Mouse (Mus musculus): ENCODE data around the gene Tle2. TPM values are rescaled to one million over a fixed set of nuclear protein-coding genes. Genes with fewer than 3 reads are reported as not detected.

The Tle2 gene
- polyA plus RNA-seq, 1 experiment from 2014 or later, result 2.2 TPM

DNA sequence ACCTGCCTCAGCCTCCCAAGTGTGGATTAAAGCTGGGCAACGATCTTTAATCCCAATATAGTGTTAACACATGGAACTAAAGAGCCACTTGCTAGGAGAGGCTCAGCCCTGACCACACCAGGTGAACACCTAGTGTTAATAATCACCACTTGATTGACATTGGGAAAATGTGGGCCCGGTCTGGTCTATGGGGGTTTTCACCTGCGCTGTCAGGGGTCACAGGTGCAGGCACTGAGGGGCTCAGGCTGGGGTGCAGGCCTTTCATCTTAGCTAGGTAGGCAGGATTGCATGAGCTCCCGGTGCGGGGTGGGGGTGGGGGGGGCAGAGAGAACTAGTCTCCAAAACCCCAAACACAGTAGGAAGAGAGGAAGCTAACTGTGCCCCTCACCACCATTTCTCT lies 25.3 kb downstream of the Tle2 start:
- Histone ChIP-seq H3K4me2 (ENCODE audit: low read depth, low read length) (no peak overlapping the region), H3K27me3 (ENCODE audit: insufficient read depth, low read length) (no peaks in the 10 kb centered on the region), H3K4me1 (ENCODE audit: insufficient read depth) (peaks cover 45% of the 10 kb centered on the region), H3K4me3 (ENCODE audit: low read depth, low read length) (no peak overlapping the region), H3K9me3 (ENCODE audit: low read length) (no peaks in the 10 kb centered on the region), H3K27ac (ENCODE audit: low read depth) (no peak overlapping the region), H3K36me3 (replicated peaks; ENCODE audit: insufficient read depth, low read length) (no peaks in the 10 kb centered on the region), H3K9ac (replicated peaks) (no peak overlapping the region)
- DNase-seq (no peak), ATAC-seq (no peak)
- 56% methylated on average over 5 of the region's 5 CpGs for WGBS (ENCODE audit: insufficient replicate concordance)
- TF ChIP-seq CTCF (IDR thresholded peaks at IDR 0.05; ENCODE audit: low read depth), result no peak
- no peak for TF ChIP-seq EP300 (IDR thresholded peaks at IDR 0.05; ENCODE audit: low read depth)

DNA sequence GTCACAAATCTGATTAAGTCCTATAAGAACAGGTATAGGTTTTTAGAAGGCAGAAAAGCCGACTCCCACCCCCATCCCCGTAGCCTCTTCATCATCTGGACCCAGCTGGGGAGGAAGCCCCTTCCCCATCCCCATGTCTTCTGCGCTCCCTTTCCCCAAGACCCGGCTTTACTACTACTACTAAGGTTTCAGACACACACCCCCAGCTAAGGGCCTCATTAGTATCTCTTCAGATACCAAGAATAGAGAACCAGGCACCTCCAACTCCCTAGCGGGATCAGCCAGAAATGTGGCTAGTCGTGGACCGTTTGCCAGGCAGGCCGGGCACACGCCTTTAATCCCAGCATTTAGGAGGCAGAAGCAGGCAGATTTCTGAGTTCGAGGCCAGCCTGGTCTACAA lies 25.7 kb downstream of the Tle2 start:
- WGBS (ENCODE audit: insufficient replicate concordance), result 43% methylated on average over 10 of the region's 10 CpGs
- H3K9me3 ChIP-seq (ENCODE audit: low read length), result no peaks in the 10 kb centered on the region
- TF ChIP-seq CTCF (IDR thresholded peaks at IDR 0.05; ENCODE audit: low read depth), result no peak
- TF ChIP-seq EP300 (IDR thresholded peaks at IDR 0.05; ENCODE audit: low read depth), result no peak
- H3K4me1 ChIP-seq (ENCODE audit: insufficient read depth), result peaks cover 45% of the 10 kb centered on the region
- no peak overlapping the region for H3K27ac ChIP-seq (ENCODE audit: low read depth)
- no peak for DNase-seq
- H3K36me3 ChIP-seq (replicated peaks; ENCODE audit: insufficient read depth, low read length), result no peaks in the 10 kb centered on the region
- no peaks in the 10 kb centered on the region for H3K27me3 ChIP-seq (ENCODE audit: insufficient read depth, low read length)
- no peak for ATAC-seq
- H3K4me2 ChIP-seq (ENCODE audit: low read depth, low read length), result peak overlapping the region; percentile 67; the same call in 1 of the 2 replicates
- no peak overlapping the region for H3K4me3 ChIP-seq (ENCODE audit: low read depth, low read length)
- H3K9ac ChIP-seq (replicated peaks), result no peak overlapping the region

DNA sequence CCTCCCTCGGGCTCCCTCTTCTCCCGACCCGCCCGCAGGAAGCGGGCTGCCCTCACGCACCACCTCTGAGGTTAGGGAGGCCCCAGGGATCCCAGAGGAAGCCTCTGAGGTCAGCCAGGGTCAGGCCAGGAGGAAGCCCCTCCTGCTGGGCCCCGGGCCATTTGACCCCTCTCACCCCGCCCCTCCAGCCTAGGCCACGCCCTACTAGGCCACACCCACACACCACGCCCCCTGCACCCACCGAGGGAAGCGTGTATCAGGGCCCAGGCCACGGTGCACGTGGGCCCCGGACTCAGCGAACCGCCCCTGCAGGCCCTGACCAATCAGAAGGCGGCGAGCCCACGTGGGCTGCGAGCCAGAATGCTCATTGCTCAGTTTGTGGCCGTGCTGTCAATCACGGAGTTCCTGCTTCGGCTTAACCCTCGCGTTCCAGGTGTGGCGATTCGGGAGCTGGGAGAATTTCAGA lies 26.4 kb downstream of the Tle2 start, which contains the start of gene Tle6:
Gene Tle6, minus strand, starts transcription at position 336 of the 466 bp plus-strand sequence.
- H3K4me3 ChIP-seq (ENCODE audit: low read depth, low read length), result peak within 1 kb of the TSS; percentile 25; the same call in 1 of the 2 replicates
- no peaks in the 10 kb centered on the region for H3K27me3 ChIP-seq (ENCODE audit: insufficient read depth, low read length)
- peak within 1 kb of the TSS; percentile 67 for H3K4me2 ChIP-seq (ENCODE audit: low read depth, low read length)
- no peaks in the 10 kb centered on the region for H3K36me3 ChIP-seq (replicated peaks; ENCODE audit: insufficient read depth, low read length)
- H3K4me1 ChIP-seq (ENCODE audit: insufficient read depth), result peaks cover 46% of the 10 kb centered on the region
- H3K27ac ChIP-seq (ENCODE audit: low read depth), result 0 out of 2 replicates have a peak within 1 kb of the TSS, but pooled peaks have one; percentile 45
- WGBS (ENCODE audit: insufficient replicate concordance), result 2% methylated on average over 27 of the region's 28 CpGs
- H3K9me3 ChIP-seq (ENCODE audit: low read length), result no peaks in the 10 kb centered on the region
- DNase-seq (peak; percentile 96), ATAC-seq (peak; percentile 82)
- TF ChIP-seq EP300 (IDR thresholded peaks at IDR 0.05; ENCODE audit: low read depth) (no peak), CTCF (IDR thresholded peaks at IDR 0.05; ENCODE audit: low read depth) (no peak)
- H3K9ac ChIP-seq (replicated peaks), result peak within 1 kb of the TSS; percentile 42; the same call in 1 of the 2 replicates

DNA sequence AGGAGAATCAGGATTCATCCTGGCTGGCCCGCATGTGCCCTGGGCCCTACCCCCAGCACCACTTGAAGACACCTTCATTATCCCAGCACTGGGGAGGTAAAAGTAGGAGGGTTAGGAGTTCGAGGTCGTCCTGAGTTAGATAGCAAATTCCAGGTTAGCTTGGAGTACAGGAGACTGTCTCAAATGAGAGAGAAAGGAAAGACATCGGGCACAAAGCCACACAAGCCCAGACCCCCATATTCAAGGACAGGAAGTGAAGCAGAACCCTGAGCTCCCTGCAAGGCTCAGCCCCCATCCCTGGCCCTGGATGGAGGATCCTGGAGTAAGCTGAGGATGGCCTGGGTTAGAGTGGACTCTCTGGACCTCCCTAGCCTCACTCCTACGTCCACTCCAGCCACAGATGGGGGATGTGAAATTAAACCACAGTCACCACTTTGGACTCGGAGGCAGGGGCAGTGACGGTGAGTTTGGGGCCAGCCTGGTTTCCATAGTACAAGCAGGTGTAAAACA lies 27.1 kb downstream of the Tle2 start:
- ATAC-seq (no peak), DNase-seq (no peak)
- 36% methylated on average over 7 of the region's 7 CpGs for WGBS (ENCODE audit: insufficient replicate concordance)
- Histone ChIP-seq H3K4me1 (ENCODE audit: insufficient read depth) (peaks cover 46% of the 10 kb centered on the region), H3K27me3 (ENCODE audit: insufficient read depth, low read length) (no peaks in the 10 kb centered on the region), H3K36me3 (replicated peaks; ENCODE audit: insufficient read depth, low read length) (no peaks in the 10 kb centered on the region), H3K27ac (ENCODE audit: low read depth) (no peak overlapping the region), H3K9me3 (ENCODE audit: low read length) (no peaks in the 10 kb centered on the region), H3K4me3 (ENCODE audit: low read depth, low read length) (peak overlapping the region; percentile 25; the same call in 1 of the 2 replicates), H3K9ac (replicated peaks) (peak overlapping the region; percentile 42; the same call in 1 of the 2 replicates), H3K4me2 (ENCODE audit: low read depth, low read length) (peak overlapping the region; percentile 67)
- no peak for TF ChIP-seq CTCF (IDR thresholded peaks at IDR 0.05; ENCODE audit: low read depth)
- no peak for TF ChIP-seq EP300 (IDR thresholded peaks at IDR 0.05; ENCODE audit: low read depth)

DNA sequence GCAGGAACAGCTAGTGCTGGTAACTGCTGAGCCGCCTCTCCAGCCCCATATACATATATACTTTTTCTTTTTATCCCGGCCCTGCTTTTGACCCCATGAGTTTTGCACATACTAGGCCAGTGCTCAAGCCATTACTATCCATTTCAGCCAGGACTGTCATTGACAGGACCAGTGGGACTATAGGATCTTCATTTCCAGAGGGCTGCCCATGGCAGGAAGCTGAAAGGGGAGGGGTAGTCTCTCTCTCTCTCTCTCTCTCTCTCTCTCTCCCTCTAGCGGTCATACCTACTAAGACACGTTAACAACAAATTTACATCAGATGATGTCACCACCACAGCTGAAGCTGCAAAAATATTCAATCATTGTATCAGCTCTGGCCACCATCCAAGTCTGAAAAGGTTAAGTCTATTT lies 28.4 kb downstream of the Tle2 start:
- no peak overlapping the region for H3K4me3 ChIP-seq (ENCODE audit: low read depth, low read length)
- TF ChIP-seq EP300 (IDR thresholded peaks at IDR 0.05; ENCODE audit: low read depth) (no peak), CTCF (IDR thresholded peaks at IDR 0.05; ENCODE audit: low read depth) (peak; percentile 82)
- WGBS (ENCODE audit: insufficient replicate concordance), result 12% methylated on average over 4 of the region's 4 CpGs
- DNase-seq, result no peak
- no peaks in the 10 kb centered on the region for H3K36me3 ChIP-seq (replicated peaks; ENCODE audit: insufficient read depth, low read length)
- no peak overlapping the region for H3K9ac ChIP-seq (replicated peaks)
- H3K9me3 ChIP-seq (ENCODE audit: low read length), result no peaks in the 10 kb centered on the region
- no peak overlapping the region for H3K27ac ChIP-seq (ENCODE audit: low read depth)
- H3K27me3 ChIP-seq (ENCODE audit: insufficient read depth, low read length), result no peaks in the 10 kb centered on the region
- peaks cover 38% of the 10 kb centered on the region for H3K4me1 ChIP-seq (ENCODE audit: insufficient read depth)
- no peak overlapping the region for H3K4me2 ChIP-seq (ENCODE audit: low read depth, low read length)
- no peak for ATAC-seq

DNA sequence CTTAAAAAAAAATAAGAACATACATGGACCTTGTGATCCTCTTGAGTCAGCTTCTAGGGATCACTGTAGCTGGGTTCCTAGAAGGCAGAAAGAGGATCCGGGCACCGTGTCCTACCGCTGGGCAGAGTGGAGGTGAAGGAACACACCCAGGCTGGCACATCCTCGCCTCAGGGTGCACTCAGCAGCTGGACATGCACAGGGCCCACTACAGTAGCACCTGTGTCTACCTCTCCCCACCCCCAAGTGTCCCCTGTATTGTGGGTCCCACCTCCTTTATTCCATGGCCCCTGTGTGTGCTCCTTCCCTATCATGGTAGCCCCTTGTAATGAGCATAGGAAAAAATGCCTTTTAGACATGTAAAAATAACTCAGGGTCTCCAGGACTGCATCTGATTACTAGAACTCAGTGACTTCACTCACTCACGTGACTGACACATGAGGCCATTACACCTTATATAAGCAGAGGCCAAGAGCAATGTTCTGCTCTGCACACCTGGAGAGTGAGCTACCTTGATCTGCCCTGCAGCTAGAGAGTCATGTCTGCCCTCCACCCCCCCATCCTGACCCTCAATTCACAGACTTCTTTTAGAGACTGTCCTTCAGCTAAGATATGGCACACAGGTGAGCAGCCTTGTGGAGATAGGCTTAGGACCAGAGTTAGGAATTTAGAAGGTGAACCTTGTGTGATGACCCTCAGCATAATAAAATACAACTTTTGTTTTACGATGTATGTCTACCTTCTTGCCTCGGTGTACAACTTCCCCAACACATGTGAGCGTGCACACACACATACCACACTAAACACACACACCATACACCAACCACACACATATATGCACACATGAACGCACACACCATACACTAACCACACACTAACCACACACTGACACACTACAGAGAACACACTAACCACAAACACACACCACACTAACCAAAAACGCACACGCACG lies 29.9 kb downstream of the Tle2 start:
- Histone ChIP-seq H3K9ac (replicated peaks) (no peak overlapping the region), H3K27me3 (ENCODE audit: insufficient read depth, low read length) (no peaks in the 10 kb centered on the region), H3K36me3 (replicated peaks; ENCODE audit: insufficient read depth, low read length) (no peaks in the 10 kb centered on the region), H3K4me2 (ENCODE audit: low read depth, low read length) (peak overlapping the region; percentile 91), H3K4me3 (ENCODE audit: low read depth, low read length) (no peak overlapping the region), H3K4me1 (ENCODE audit: insufficient read depth) (peaks cover 35% of the 10 kb centered on the region), H3K9me3 (ENCODE audit: low read length) (no peaks in the 10 kb centered on the region), H3K27ac (ENCODE audit: low read depth) (no peak overlapping the region)
- ATAC-seq (no peak), DNase-seq (no peak)
- WGBS (ENCODE audit: insufficient replicate concordance), result 51% methylated on average over 12 of the region's 12 CpGs
- no peak for TF ChIP-seq EP300 (IDR thresholded peaks at IDR 0.05; ENCODE audit: low read depth)
- no peak for TF ChIP-seq CTCF (IDR thresholded peaks at IDR 0.05; ENCODE audit: low read depth)

All from liver, postnatal 0 days (tissue).